Mouse (Mus musculus) hindbrain, embryonic 15.5 days (tissue): ENCODE results near the gene Rbx1. TPM values are rescaled to one million over a fixed set of nuclear protein-coding genes. Genes with fewer than 3 reads are reported as not detected.
"Not testable (repeated sequence)": the region's sequence is repeated elsewhere in the genome, so short reads cannot be mapped to it uniquely, and the experiment has no call there.

Experiments
- ATAC-seq: fragments of 200-750 bp; cut with Nextera tagmentation; 2 replicates; pipeline ENCODE4 v1.8.0; 2017; ENCODE audit warnings: low read depth, moderate number of reproducible peaks, moderate TSS enrichment; ENCODE audit not compliant: low FRiP score
- H3K27ac ChIP-seq: fragments of 300-500 bp; sonication (generic); replicated peaks from 2 replicates; pipeline ENCODE4 v1.5.1; 2015; ENCODE audit warnings: mild to moderate bottlenecking, inconsistent platforms
- H3K27me3 ChIP-seq: fragments of 300-500 bp; sonication (generic); 2 replicates; pipeline ENCODE4 v1.6.1; 2015; ENCODE audit warnings: control low read depth, inconsistent platforms
- H3K36me3 ChIP-seq: fragments of 300-500 bp; sonication (generic); 2 replicates; pipeline ENCODE4 v1.6.1; 2015; ENCODE audit warnings: control low read depth, inconsistent platforms
- H3K4me1 ChIP-seq: fragments of 300-500 bp; sonication (generic); replicated peaks from 2 replicates; pipeline ENCODE4 v1.6.1; 2015; ENCODE audit warnings: control low read depth, inconsistent platforms
- H3K4me2 ChIP-seq: fragments of 300-500 bp; sonication (generic); 2 replicates; pipeline ENCODE4 v1.6.1; 2015; ENCODE audit warnings: moderate library complexity, mild to moderate bottlenecking, inconsistent platforms
- H3K4me3 ChIP-seq: fragments of 300-500 bp; sonication (generic); 2 replicates; pipeline ENCODE4 v1.5.1; 2015; ENCODE audit warnings: mild to moderate bottlenecking, inconsistent platforms
- H3K9ac ChIP-seq: fragments of 300-500 bp; sonication (generic); 2 replicates; pipeline ENCODE4 v1.6.1; 2015; ENCODE audit warnings: inconsistent platforms
- H3K9me3 ChIP-seq: fragments of 300-500 bp; sonication (generic); 2 replicates; pipeline ENCODE4 v1.6.1; 2016; ENCODE audit warnings: control low read depth, inconsistent platforms
- WGBS: fragments of 180-500 bp; shearing (Covaris S2); methylation state at CpG from one replicate; pipeline ENCODE4 v1.1.7; 2015; 5-methylcytosine and 5-hydroxymethylcytosine counted together
- polyA plus RNA-seq: library from polyadenylated mRNA; unstranded; fragments of >200 nt; fragmentation: Nextera tagmentation; extraction: Ambion mirVana; gene quantifications from 2 replicates; pipeline ENCODE4 v1.2.1, GENCODE M21; 2015

The Rbx1 gene
- 378 and 408 TPM in 2 replicates for polyA plus RNA-seq

DNA sequence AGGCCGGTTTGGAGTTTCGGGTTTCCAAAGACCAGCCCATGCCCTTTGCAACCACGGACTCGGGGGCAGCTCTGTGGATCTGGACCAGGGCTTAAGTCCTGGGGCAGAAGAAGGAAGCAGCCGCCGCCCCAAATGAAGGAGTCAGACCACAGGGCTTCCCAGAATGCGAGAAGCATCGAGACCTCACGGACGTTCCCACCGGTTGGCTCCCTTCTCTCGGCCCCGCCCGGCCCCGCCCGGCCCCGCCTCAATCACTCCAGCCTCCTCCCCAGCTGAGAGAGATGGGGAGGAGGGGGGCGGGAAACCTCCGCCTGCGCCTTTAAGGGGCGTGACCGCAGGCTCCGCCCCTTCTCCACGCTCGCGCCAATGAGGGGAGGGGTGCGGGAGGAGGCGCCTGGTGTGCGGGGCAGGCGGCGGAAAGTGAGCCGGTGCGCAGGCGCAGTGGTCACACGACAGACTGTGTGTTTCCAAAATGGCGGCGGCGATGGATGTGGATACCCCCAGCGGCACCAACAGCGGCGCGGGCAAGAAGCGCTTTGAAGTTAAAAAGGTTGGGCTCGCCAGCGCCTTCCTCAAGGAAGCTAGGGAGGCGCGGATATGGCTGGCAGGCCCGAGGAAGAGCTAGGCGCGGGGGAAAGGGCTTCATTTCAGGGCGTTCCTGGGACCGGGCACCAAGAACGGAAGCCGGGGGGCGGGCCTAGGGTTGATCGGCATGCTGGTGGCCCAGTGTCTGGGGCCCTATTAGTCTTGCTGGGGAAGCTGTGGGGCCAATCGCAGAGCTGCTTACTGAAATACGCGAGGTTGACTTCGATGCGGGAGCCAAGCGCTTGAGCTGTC lies at the start of gene Rbx1:
Gene Rbx1 (plus strand): TSS at position 396 of the 837 bp plus-strand sequence.
- peak; percentile 99 for ATAC-seq
- Histone ChIP-seq H3K9me3 (no peaks in the 10 kb centered on the region), H3K36me3 (peaks cover 12% of the 10 kb centered on the region), H3K4me3 (peak within 1 kb of the TSS; percentile 73), H3K27me3 (no peaks in the 10 kb centered on the region), H3K4me2 (peak within 1 kb of the TSS; percentile 61), H3K4me1 (peaks cover 19% of the 10 kb centered on the region), H3K27ac (peak within 1 kb of the TSS; percentile 97), H3K9ac (peak within 1 kb of the TSS; percentile 65)
- WGBS = under 1% methylated on average over 60 of the region's 62 CpGs

DNA sequence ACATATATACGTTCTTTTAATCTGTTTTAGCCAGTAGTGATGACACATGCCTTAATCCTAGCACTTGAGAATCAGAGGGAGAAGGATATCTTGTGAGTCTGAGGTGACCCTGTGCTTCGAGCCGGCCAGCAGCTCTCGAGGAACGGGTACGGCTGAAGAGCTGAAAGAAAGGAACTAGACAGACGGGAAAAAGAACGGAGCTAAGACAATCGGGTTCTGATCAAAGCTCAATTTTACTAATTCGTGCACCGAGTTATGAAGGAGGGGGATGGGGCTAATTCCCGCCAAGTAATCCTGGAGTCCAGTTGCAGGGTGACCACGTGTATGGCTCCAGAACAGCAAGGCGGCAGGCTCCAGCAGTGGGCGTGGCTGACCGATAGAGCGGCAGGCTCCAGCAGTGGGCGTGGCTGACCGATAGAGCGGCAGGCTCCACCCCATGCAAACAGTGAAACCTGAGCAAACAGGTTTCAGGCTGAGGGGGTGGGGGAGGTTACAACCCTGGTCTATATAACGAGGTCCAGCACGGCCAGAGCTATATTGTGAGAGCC lies 49.3 kb upstream of the Rbx1 start:
- not testable (repeated sequence) for H3K4me1 ChIP-seq, H3K9ac ChIP-seq, H3K27me3 ChIP-seq, ATAC-seq, H3K9me3 ChIP-seq, H3K36me3 ChIP-seq, H3K27ac ChIP-seq
- peak overlapping the region; percentile 23 for H3K4me3 ChIP-seq
- 10% methylated on average over 22 of the region's 22 CpGs for WGBS
- peak overlapping the region; percentile 49 for H3K4me2 ChIP-seq

DNA sequence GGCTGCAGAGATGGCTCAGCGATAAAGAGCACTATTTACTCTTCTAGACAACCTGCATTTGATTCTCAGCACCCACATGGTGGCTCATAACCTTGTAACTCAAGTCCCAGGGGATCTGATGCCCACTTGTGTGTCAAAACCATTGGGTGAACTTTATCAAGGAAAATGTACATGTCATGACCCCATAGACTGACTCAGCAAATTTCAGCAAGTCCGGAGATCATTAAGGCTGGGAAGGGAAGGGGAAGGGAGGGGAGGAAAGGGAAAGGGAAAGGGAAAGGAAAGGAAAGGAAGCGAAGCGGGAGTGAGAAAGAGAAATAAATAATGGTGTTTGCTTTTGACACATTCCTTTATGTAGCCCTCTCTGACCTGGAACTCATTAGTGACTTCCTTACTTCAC lies 48.0 kb upstream of the Rbx1 start:
- Histone ChIP-seq H3K36me3 (peaks cover 5% of the 10 kb centered on the region; the same call in 1 of the 2 replicates), H3K27me3 (no peaks in the 10 kb centered on the region), H3K4me3 (no peak overlapping the region), H3K4me2 (no peak overlapping the region), H3K27ac (no peak overlapping the region), H3K9ac (no peak overlapping the region), H3K9me3 (no peaks in the 10 kb centered on the region), H3K4me1 (no peaks in the 10 kb centered on the region)
- no peak for ATAC-seq
- WGBS = 97% methylated on average over 4 of the region's 4 CpGs

DNA sequence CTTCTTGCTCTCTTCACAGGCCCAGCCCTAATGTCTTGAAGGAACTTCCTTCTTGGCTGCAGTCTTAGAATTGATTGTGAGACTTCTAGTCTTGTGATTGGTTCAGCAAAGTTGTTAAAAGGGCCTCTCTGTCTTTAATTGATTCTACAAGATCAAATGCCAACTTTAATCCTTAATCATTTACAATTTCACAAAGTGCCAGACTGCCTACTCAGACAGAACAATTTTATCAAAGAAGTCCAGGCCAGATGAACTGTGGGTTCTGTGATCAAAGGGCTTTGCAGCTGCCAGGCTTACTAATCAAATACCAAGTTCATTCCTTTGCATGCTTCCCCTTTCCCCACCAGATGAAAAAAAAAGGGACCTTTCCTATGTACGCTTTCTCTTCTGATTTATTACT lies 44.6 kb upstream of the Rbx1 start:
- no peak overlapping the region for H3K27ac ChIP-seq
- 69% methylated on average over 1 of the region's 1 CpGs for WGBS
- H3K4me2 ChIP-seq = no peak overlapping the region
- H3K27me3 ChIP-seq = no peaks in the 10 kb centered on the region
- H3K9ac ChIP-seq = no peak overlapping the region
- H3K4me3 ChIP-seq = no peak overlapping the region
- H3K9me3 ChIP-seq = no peaks in the 10 kb centered on the region
- no peak for ATAC-seq
- H3K36me3 ChIP-seq = peaks cover under 1% of the 10 kb centered on the region; the same call in 1 of the 2 replicates
- no peaks in the 10 kb centered on the region for H3K4me1 ChIP-seq

DNA sequence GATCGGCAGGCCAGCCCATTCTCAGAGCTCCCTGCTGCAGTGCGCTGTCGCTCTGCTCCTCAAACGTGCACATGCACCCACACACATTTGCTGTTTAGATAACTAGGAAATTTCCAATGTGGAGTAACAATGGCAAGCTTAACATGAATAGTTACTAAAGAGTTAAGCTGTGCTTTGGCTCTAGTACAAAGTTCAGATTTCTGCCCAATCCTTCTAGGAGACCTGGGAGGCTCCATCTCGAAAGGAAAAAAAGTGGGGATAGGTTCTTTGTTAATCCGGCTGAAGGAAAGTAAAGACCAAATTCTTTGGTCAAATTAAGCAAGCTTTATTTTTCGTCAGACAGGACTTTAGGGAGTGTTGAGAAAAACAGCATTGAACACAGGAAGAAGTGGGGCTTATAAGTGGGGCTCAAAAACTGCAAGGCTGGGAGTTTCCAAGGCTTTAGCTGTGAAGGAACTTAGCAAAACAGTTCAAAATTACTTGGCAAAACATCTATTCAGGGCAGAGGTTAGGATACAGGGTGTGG lies 43.9 kb upstream of the Rbx1 start:
- Histone ChIP-seq H3K4me1 (no peaks in the 10 kb centered on the region), H3K4me3 (no peak overlapping the region), H3K27me3 (no peaks in the 10 kb centered on the region), H3K36me3 (no peaks in the 10 kb centered on the region; the same call in 1 of the 2 replicates), H3K27ac (no peak overlapping the region), H3K9ac (no peak overlapping the region), H3K4me2 (no peak overlapping the region), H3K9me3 (no peaks in the 10 kb centered on the region)
- WGBS = 88% methylated on average over 7 of the region's 7 CpGs
- no peak for ATAC-seq

DNA sequence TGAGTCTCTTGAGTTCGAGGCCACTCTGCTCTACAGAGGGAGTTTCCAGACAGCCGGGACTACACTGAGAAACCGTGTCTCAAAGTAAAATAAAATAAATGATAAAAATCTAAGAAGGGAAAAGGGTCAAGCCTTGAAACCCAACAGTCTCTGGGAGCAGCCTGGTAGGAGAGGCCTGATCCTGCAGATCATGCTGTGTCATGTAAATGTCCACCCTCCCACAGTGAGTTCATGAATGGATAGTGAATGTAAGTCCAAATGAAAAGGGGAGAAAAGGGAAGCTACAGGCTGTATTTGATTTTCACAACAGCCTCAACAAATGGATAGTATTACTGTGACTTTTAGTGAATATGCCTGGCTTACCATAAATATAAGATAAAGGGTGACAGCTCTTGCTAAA lies 40.8 kb upstream of the Rbx1 start:
- no peak overlapping the region for H3K27ac ChIP-seq
- H3K9me3 ChIP-seq = no peaks in the 10 kb centered on the region
- no peaks in the 10 kb centered on the region for H3K4me1 ChIP-seq
- H3K27me3 ChIP-seq = no peaks in the 10 kb centered on the region
- H3K9ac ChIP-seq = no peak overlapping the region
- H3K4me2 ChIP-seq = no peak overlapping the region
- no peak overlapping the region for H3K4me3 ChIP-seq
- H3K36me3 ChIP-seq = peaks cover 7% of the 10 kb centered on the region
- no peak for ATAC-seq
- WGBS = 85% methylated on average over 3 of the region's 3 CpGs

DNA sequence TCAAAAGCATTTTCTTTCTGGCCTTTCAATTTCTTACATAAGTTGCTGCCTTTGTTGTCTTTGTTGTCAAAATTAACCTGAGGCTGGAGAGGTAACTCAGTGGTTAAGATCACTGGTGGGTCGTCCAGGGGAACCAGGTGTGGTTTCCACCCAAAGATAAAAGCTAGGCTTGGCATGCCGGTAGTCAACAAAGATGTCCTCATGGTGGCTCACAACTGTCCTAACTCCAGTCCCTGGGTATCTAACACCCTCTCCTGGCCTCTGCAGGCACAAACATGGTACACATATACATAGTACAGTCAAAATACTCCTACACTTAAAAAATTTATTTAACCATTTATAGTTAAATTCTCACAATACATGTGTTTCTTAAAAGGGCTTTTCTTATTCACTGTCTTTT lies 38.1 kb upstream of the Rbx1 start:
- no peak overlapping the region for H3K9ac ChIP-seq
- no peak for ATAC-seq
- no peak overlapping the region for H3K27ac ChIP-seq
- no peaks in the 10 kb centered on the region for H3K27me3 ChIP-seq
- H3K36me3 ChIP-seq = peaks cover 21% of the 10 kb centered on the region
- no peak overlapping the region for H3K4me3 ChIP-seq
- H3K4me1 ChIP-seq = no peaks in the 10 kb centered on the region
- WGBS = 87% methylated on average over 2 of the region's 2 CpGs
- H3K4me2 ChIP-seq = no peak overlapping the region
- H3K9me3 ChIP-seq = no peaks in the 10 kb centered on the region

DNA sequence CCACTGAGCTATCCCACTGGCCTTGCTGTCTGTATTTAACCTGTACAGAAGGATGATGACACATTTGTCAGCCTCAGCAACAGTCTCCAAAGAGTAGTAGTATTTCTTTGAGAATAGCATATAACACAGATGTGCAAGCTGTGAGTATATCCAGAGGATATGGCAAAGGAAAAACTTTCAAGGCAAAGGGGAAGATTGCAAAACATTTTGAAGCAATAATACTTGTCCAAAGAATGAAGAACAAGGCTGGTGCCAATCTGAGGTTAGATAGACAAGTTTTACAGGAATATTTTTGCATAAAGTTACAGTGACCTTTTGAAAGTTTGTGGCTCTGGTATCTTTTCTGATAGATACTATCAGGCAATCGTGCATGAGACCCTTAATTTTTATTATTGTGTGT lies 34.9 kb upstream of the Rbx1 start:
- no peak for ATAC-seq
- Histone ChIP-seq H3K27ac (no peak overlapping the region), H3K4me3 (no peak overlapping the region), H3K4me1 (no peaks in the 10 kb centered on the region), H3K9ac (no peak overlapping the region), H3K4me2 (no peak overlapping the region), H3K27me3 (no peaks in the 10 kb centered on the region), H3K9me3 (no peaks in the 10 kb centered on the region), H3K36me3 (peaks cover 21% of the 10 kb centered on the region)
- WGBS = 89% methylated on average over 1 of the region's 1 CpGs

DNA sequence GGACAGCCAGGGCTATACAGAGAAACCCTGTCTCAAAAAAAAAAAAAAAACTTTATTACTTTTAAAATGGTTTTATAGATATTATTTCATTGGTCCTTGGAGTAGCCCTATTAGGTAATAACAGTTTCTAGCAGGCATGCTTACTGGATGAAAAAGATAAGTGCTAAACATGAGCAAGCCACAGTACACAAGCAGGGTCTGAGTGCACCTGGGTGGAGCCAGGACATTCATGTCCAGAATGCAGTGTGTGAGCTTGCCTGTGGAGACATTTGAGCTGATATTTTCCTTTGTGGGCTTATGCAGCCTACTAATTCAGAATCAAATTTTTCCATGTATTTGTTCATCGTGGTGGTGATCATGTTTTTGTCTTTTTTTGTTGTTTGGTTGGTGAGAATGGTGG lies 27.8 kb upstream of the Rbx1 start:
- H3K27me3 ChIP-seq = no peaks in the 10 kb centered on the region
- H3K27ac ChIP-seq = no peak overlapping the region
- 97% methylated on average over 1 of the region's 1 CpGs for WGBS
- H3K4me3 ChIP-seq = no peak overlapping the region
- H3K9ac ChIP-seq = no peak overlapping the region
- H3K36me3 ChIP-seq = 0 out of 2 replicates have a peak, but pooled peaks cover 6% of the 10 kb centered on the region
- no peak for ATAC-seq
- no peaks in the 10 kb centered on the region for H3K4me1 ChIP-seq
- H3K4me2 ChIP-seq = no peak overlapping the region
- no peaks in the 10 kb centered on the region for H3K9me3 ChIP-seq

DNA sequence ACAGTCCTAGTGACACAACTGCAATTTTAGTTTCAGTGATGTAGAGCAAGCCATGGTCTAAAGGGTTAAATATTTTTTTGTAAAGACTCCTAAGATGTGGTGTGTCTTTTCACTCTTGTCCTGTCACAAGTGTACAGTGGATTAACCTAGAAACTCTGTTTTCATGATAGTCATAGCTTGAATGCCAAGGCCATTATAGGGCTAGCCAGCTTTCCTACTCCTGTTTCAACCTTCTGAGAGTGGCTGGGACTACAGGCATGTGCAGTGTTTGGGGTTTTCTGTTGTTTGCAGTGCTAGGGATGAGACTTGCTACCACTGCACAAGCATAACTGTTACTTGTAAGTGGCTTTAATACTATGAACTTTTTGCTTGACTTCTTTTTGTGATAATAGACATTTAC lies 26.9 kb upstream of the Rbx1 start:
- no peak overlapping the region for H3K9ac ChIP-seq
- no peak for ATAC-seq

DNA sequence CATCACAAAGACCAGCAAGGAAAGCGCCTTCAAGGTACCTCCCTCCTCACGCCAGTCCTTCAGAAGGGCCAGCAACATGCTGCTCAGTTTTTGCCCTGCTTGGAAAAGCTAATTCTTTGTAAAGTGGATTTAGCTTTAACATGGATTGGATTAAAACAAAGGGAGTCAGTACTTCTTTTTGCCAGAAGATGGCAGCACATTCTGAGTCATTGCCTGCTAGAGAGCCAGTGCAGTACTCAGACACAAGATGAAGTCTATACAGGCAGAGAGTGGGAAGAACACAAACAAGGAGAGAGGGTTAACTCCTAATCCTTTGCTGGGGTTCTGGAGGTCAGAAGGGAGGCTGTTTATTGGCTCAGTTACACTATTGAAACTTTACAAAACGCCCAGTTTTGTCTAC lies 17.6 kb upstream of the Rbx1 start:
- 61% methylated on average over 3 of the region's 3 CpGs for WGBS
- Histone ChIP-seq H3K27ac (0 out of 2 replicates have a peak overlapping the region, but pooled peaks have one; percentile 42), H3K4me1 (no peaks in the 10 kb centered on the region)

More for the DNA sequence above, 26.9 kb upstream of the Rbx1 start:
- Histone ChIP-seq H3K4me2 (no peak overlapping the region), H3K4me3 (no peak overlapping the region), H3K27ac (no peak overlapping the region), H3K36me3 (0 out of 2 replicates have a peak, but pooled peaks cover 6% of the 10 kb centered on the region), H3K9me3 (no peaks in the 10 kb centered on the region), H3K27me3 (no peaks in the 10 kb centered on the region), H3K4me1 (no peaks in the 10 kb centered on the region)

DNA sequence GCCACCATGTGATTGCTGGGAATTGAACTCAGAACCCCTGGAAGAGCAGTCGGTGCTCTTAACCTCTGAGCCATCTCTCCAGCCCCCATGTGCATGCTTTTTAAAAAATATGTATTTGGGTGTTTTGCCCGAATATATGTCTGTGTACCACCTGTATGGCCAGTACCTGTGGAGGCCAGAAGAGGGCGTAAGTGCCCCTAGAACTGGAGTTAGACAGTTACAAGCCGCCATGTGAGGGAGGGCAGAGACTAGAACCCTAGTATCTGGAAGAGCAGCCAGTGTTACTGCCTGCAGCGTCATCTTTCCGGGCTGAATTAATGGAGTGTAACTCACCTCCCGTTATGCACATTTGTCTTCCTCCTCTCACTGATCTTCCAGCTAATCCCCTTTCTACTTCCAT lies 4.6 kb upstream of the Rbx1 start:
- Histone ChIP-seq H3K27me3 (no peaks in the 10 kb centered on the region), H3K9me3 (no peaks in the 10 kb centered on the region), H3K36me3 (no peaks in the 10 kb centered on the region), H3K4me1 (peaks cover 7% of the 10 kb centered on the region; the same call in 1 of the 2 replicates), H3K4me2 (no peak overlapping the region), H3K4me3 (no peak overlapping the region), H3K9ac (no peak overlapping the region), H3K27ac (no peak overlapping the region)
- WGBS = 88% methylated on average over 7 of the region's 7 CpGs
- no peak for ATAC-seq

More for the DNA sequence above, 17.6 kb upstream of the Rbx1 start:
- Histone ChIP-seq H3K36me3 (peaks cover 7% of the 10 kb centered on the region; the same call in 1 of the 2 replicates), H3K4me2 (no peak overlapping the region), H3K4me3 (no peak overlapping the region), H3K27me3 (no peaks in the 10 kb centered on the region), H3K9me3 (no peaks in the 10 kb centered on the region), H3K9ac (no peak overlapping the region)
- ATAC-seq = no peak
